Mouse (Mus musculus): ENCODE measurements around the gene Ilk.

DNA sequence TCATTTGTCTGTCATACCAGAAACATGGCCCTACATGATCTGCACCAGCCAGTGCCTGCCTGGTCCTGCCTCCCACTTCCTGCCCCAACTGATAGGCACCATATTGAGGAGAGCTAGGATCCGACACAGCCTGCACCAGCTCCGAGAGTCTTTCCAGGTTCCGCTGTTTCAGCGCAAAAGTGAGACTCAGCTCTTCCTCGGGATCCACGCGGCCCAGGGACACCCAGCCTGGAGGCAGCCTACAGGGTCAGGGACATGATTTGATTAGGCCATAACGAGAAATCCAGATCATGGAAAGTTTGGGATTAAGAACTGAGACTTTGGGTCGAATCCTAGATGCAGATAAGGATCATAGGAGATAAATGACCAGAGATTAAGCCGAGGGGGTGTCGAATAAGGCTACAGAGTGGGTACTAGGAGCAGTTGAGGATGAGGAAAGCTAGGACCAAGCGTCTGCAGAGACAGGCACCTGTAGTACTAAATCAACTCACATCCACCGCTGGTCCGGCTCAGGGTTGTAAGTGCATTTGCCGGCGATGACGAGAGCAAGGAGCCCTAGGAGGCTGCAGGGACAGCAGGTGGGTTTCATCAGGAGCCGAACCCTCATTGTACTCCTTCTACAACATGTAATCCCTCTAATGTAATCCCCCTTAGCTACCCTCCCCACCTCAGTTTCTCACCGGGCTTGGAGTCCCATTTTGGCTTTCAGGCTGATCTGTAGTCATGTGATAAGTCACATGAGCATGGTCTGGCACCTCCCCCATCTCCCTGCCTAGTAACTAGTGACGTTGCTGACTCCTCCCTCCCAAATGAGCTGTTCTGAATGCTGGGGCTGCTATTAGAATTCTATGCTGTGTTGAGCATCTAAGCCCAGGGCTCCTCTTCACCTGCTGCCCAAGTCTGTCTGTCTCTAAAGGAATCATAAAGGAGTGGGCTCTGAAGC lies 15.4 kb downstream of the Ilk start, which contains the start of gene Tpp1:
- TF ChIP-seq CTCF (IDR thresholded peaks at IDR 0.05; ENCODE audit: borderline replicate concordance, control insufficient read depth, extremely low read depth, insufficient read depth, low read length, poor library complexity) (no peak), POLR2A (IDR thresholded peaks at IDR 0.05; ENCODE audit: control insufficient read depth, extremely low read depth, insufficient read depth, low read length, poor library complexity) (no peak)
